Mouse (Mus musculus) ES-Bruce4 (cell line): ENCODE data around the gene Pdzd2.

Experiments
- CTCF ChIP-seq: IDR thresholded peaks from one replicate; pipeline ENCODE4 v1.8.1; 2011; ENCODE audit warnings: low read depth, low read length
- EP300 ChIP-seq: IDR thresholded peaks from 2 replicates; pipeline ENCODE4 v1.6.1; 2011; ENCODE audit warnings: low read depth, low read length; ENCODE audit not compliant: insufficient read depth
- POLR2A ChIP-seq: IDR thresholded peaks from one replicate; pipeline ENCODE4 v1.8.1; 2011; ENCODE audit warnings: low read length; ENCODE audit not compliant: insufficient read depth

GRCm38 (mm10) chr15:12371183-12371582 is 368.5 kb downstream of the Pdzd2 start:
- TF ChIP-seq POLR2A = no peak
- peak; percentile 73 for TF ChIP-seq CTCF
- TF ChIP-seq EP300 = no peak
